Mouse (Mus musculus) bone marrow, adult 2 months (tissue): ENCODE data around the gene Flywch2. TPM values are rescaled to one million over a fixed set of nuclear protein-coding genes. Genes with fewer than 3 reads are reported as not detected.

ENCODE experiments used
- H3K27ac ChIP-seq: fragments of 200-500 bp; 2 replicates; pipeline ENCODE4 v1.5.1; 2012; ENCODE audit warnings: low read depth, mild to moderate bottlenecking, control low read depth, inconsistent platforms, low read length; ENCODE audit not compliant: control insufficient read depth, poor library complexity, insufficient read depth
- H3K4me1 ChIP-seq: fragments of 200-500 bp; 2 replicates; pipeline ENCODE4 v1.6.1; 2011; ENCODE audit warnings: low read length; ENCODE audit not compliant: control insufficient read depth, insufficient read depth
- H3K4me3 ChIP-seq: fragments of 200-500 bp; replicated peaks from 2 replicates; pipeline ENCODE3; 2011; ENCODE audit warnings: mild to moderate bottlenecking, low read depth, low read length, control low read depth; ENCODE audit not compliant: control insufficient read depth
- CTCF ChIP-seq: fragments of 200-500 bp; IDR thresholded peaks from 2 replicates; pipeline ENCODE4 v1.5.1; 2011; ENCODE audit warnings: low read length, control low read depth; ENCODE audit not compliant: control insufficient read depth, insufficient read depth
- POLR2A ChIP-seq: fragments of 200-500 bp; IDR thresholded peaks from 2 replicates; pipeline ENCODE4 v1.6.1; 2011; ENCODE audit warnings: low read depth, mild to moderate bottlenecking, control low read depth, low read length, borderline replicate concordance; ENCODE audit not compliant: control insufficient read depth
- WGBS: fragments of 180-500 bp; shearing (Covaris S2); methylation state at CpG from one replicate; pipeline ENCODE4 v1.1.7; 2018; 5-methylcytosine and 5-hydroxymethylcytosine counted together
- polyA plus RNA-seq: library from polyadenylated mRNA; stranded (reverse); fragments of >200 nt; gene quantifications from 2 replicates; pipeline ENCODE4 v1.2.4, GENCODE M21; 2011; ENCODE audit warnings: low replicate concordance; ENCODE audit not compliant: missing spikeins, insufficient read depth, insufficient read length

The Flywch2 gene
- polyA plus RNA-seq, 1 experiment = not detected

GRCm38 (mm10) chr17:23803366-23804041 is 17.6 kb upstream of the Flywch2 start:
- Histone ChIP-seq H3K4me1 (peaks cover 1% of the 10 kb centered on the region; the same call in 1 of the 2 replicates), H3K27ac (peak overlapping the region; percentile 98), H3K4me3 (peak overlapping the region; percentile 64)
- TF ChIP-seq CTCF (no peak), POLR2A (no peak)
- WGBS = under 1% methylated on average over 78 of the region's 83 CpGs

- WGBS = under 1% methylated on average over 58 of the region's 60 CpGs
- H3K27ac ChIP-seq = peak overlapping the region; percentile 98
- TF ChIP-seq POLR2A (peak; percentile 92; the same call in 1 of the 2 replicates), CTCF (no peak; the same call in 1 of the 2 replicates)
- H3K4me1 ChIP-seq = peaks cover 1% of the 10 kb centered on the region; the same call in 1 of the 2 replicates
- peak overlapping the region; percentile 64 for H3K4me3 ChIP-seq
These were observed 17.0 kb upstream of the Flywch2 start for GRCm38 (mm10) chr17:23802746-23803365.

DNA sequence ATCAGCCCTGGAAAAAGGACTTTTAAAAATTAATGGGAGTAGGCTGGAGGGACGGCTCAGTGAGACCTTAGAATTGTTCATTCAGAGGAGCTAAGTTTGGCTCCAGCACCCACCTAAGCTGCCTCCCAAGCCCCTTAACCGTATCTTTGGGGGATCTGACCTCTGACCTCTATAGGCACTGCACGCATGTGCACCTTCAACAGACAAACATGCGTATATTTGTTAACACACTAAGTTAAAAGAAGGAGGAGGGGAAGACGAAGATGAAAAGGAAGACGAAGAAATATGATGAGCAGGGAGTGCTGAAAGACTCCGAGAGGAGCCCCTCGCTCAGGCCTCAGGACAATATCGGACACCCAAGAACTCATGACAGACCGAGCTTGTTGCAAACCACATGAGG is 15.7 kb upstream of the Flywch2 start:
- peaks cover 1% of the 10 kb centered on the region; the same call in 1 of the 2 replicates for H3K4me1 ChIP-seq
- H3K27ac ChIP-seq = no peak overlapping the region
- H3K4me3 ChIP-seq = no peak overlapping the region
- 94% methylated on average over 10 of the region's 10 CpGs for WGBS
- TF ChIP-seq POLR2A = no peak
- no peak for TF ChIP-seq CTCF

DNA sequence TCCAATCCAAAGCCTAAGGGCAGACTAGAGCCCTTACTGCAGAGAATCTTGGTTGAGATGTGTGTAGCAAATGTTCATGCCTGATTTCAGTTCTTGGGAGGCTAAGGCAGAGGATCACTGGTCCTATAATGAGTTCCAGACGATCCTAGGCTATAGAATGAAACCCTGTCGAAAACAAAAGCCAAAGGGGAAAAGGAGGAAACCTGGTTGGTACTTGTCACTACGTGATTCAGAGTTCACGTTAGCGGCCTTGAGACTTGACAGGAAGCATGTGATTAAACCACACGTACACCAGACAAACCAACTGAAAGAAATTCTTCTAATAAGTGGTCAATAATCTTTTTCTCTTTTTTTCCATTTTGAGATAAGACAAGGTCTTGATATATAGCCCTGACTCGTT is 11.4 kb upstream of the Flywch2 start:
- Histone ChIP-seq H3K4me1 (no peaks in the 10 kb centered on the region), H3K4me3 (no peak overlapping the region), H3K27ac (no peak overlapping the region)
- 11% methylated on average over 7 of the region's 7 CpGs for WGBS
- no peak for TF ChIP-seq POLR2A
- no peak for TF ChIP-seq CTCF

GRCm38 (mm10) chr17:23795323-23795722 is 9.4 kb upstream of the Flywch2 start:
- Histone ChIP-seq H3K4me1 (no peaks in the 10 kb centered on the region; the same call in 1 of the 2 replicates), H3K27ac (no peak overlapping the region), H3K4me3 (no peak overlapping the region)
- no peak for TF ChIP-seq CTCF
- 93% methylated on average over 8 of the region's 8 CpGs for WGBS

DNA sequence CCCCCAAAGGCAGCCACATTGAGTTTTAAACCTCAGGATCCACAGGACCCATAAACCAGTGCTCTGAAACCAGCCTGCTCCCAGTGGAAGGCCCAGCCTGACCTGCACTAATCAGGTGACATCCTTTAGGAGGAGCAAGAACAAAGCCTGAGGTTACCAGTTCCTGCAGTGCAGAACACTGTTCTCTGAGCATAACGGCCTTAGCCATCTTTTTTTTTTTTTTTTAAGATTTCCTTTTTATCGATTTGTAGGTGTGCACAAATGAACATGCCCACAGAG is 5.1 kb upstream of the Flywch2 start:
- peak overlapping the region; percentile 63 for H3K4me3 ChIP-seq
- H3K4me1 ChIP-seq = peaks cover 2% of the 10 kb centered on the region; the same call in 1 of the 2 replicates
- no peak for TF ChIP-seq POLR2A
- TF ChIP-seq CTCF = no peak
- 3% methylated on average over 2 of the region's 2 CpGs for WGBS
- H3K27ac ChIP-seq = no peak overlapping the region

GRCm38 (mm10) chr17:23790269-23791078 is 4.6 kb upstream of the Flywch2 start, which contains the start of gene Srrm2:
Srrm2 (plus strand) TSS chr17:23790532.
- Histone ChIP-seq H3K4me1 (peaks cover 2% of the 10 kb centered on the region; the same call in 1 of the 2 replicates), H3K27ac (no peak within 1 kb of the TSS), H3K4me3 (peak within 1 kb of the TSS; percentile 63)
- WGBS = 2% methylated on average over 29 of the region's 29 CpGs
- peak; percentile 86; the same call in 1 of the 2 replicates for TF ChIP-seq POLR2A
- TF ChIP-seq CTCF = no peak

DNA sequence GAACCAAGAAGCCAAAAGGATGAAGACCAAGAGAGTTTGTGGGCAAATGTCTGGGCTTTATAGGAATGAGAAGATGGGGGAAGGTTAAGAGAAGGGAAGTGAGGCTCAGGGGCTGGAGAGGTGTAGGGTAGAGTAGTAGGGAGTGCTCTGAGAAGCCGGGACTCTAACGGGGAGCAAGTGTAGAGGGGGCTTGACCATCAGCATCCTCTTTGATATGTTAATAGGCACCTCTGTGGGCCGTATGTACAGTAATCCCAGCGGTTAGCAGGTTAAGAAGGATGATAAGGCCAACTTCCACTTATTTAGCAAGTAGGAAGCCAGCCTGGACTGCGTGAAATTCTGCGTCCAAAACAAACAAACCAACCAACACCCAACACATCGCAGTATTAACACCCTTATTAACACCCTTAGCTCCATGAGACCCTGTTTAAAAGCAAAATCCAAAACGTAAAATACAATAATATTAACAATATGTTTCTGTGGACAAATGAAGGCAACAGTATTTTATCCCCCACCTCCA is 3.9 kb upstream of the Flywch2 start:
- TF ChIP-seq CTCF (no peak), POLR2A (no peak)
- peak overlapping the region; percentile 63 for H3K4me3 ChIP-seq
- WGBS = 5% methylated on average over 8 of the region's 8 CpGs
- peaks cover 2% of the 10 kb centered on the region; the same call in 1 of the 2 replicates for H3K4me1 ChIP-seq
- no peak overlapping the region for H3K27ac ChIP-seq

DNA sequence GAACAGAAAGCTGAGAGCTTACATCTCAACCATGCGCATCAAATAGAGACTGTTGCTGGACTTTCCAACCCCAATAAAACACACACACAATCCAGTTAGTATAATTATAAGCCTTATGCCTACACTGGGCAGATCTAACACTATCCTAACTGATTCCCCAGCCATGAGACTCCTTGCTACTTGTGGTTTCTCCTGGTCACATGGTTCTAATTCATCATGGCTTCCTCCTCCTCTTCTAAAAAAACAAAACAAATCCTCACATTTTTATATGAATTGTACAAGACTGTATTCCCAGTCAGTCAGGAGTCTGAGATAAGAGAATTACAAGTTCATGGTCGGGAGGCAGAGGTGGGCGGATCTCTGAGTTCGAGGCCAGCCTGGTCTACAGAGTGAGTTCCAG is 3.1 kb upstream of the Flywch2 start:
- WGBS = 79% methylated on average over 4 of the region's 4 CpGs
- H3K4me3 ChIP-seq = no peak overlapping the region
- peaks cover 2% of the 10 kb centered on the region; the same call in 1 of the 2 replicates for H3K4me1 ChIP-seq
- H3K27ac ChIP-seq = no peak overlapping the region
- TF ChIP-seq CTCF (no peak), POLR2A (no peak)
